ENCODE assay signal across 27 mouse cellular contexts in genomic region chr10:59545169-59545568, GRCm38 (mm10).
"Had no signal": no experiment of that assay in that cellular context is flagged by ENCODE, and none has a peak within 500 bp of the region (broad histone marks: within the 10 kb centered on the region; RNA-seq: fewer than 3 reads in every experiment).

No protein-coding gene starts in this region.

- H3K9ac ChIP-seq: forebrain, postnatal 0 days; heart, embryonic 13.5 days; heart, embryonic 15.5 days; hindbrain, embryonic 12.5 days; hindbrain, embryonic 14.5 days; limb, embryonic 12.5 days; liver, embryonic 13.5 days; liver, embryonic 15.5 days had no signal

- H3K4me3 ChIP-seq: heart, embryonic 10.5 days; heart, embryonic 13.5 days; heart, embryonic 15.5 days; hindbrain, embryonic 10.5 days; hindbrain, embryonic 12.5 days; layer of hippocampus, adult 2 months; left cerebral cortex, adult 2 months; limb, embryonic 10.5 days; limb, embryonic 12.5 days; liver, embryonic 13.5 days; liver, embryonic 15.5 days had no signal

- H3K27me3 ChIP-seq: heart, embryonic 13.5 days; heart, embryonic 15.5 days; hindbrain, embryonic 12.5 days; liver, embryonic 15.5 days had no signal

- H3K4me2 ChIP-seq: heart, embryonic 13.5 days; heart, embryonic 15.5 days; hindbrain, embryonic 12.5 days; hindbrain, embryonic 14.5 days; limb, embryonic 12.5 days; liver, embryonic 11.5 days; liver, embryonic 13.5 days; liver, embryonic 15.5 days had no signal

- ATAC-seq: forebrain, postnatal 0 days; hindbrain, embryonic 16.5 days; inflammation-experienced regulatory T-cells, adult 6 months had no signal

- H3K9me3 ChIP-seq: heart, embryonic 15.5 days; hindbrain, embryonic 10.5 days; liver, embryonic 13.5 days; liver, embryonic 15.5 days had no signal

- DNase-seq: forebrain, postnatal 0 days; gastrocnemius, postnatal 10 days; gastrocnemius, postnatal 25 days; heart, adult 18-20 months; heart, postnatal 14 days; heart, postnatal 4 days; kidney, adult 18-20 months; kidney, adult 9 months; kidney, postnatal 10 days; kidney, postnatal 25 days; kidney, postnatal 4 days; liver; liver, embryonic 13.5 days had no signal

- H3K27ac ChIP-seq: heart, embryonic 10.5 days; heart, embryonic 13.5 days; heart, embryonic 15.5 days; hindbrain, embryonic 10.5 days; hindbrain, embryonic 12.5 days; hindbrain, embryonic 14.5 days; layer of hippocampus, adult 2 months; left cerebral cortex, adult 2 months; limb, embryonic 10.5 days; limb, embryonic 12.5 days; liver, embryonic 13.5 days; liver, embryonic 15.5 days had no signal

- H3K36me3 ChIP-seq: liver, embryonic 13.5 days had no signal
